Mouse (Mus musculus): ENCODE measurements around the gene Sema3a. TPM values are rescaled to one million over a fixed set of nuclear protein-coding genes. Genes with fewer than 3 reads are reported as not detected.

Sema3a gene
- polyA plus RNA-seq, 1 experiment from 2014 or later = 6.9 TPM

DNA sequence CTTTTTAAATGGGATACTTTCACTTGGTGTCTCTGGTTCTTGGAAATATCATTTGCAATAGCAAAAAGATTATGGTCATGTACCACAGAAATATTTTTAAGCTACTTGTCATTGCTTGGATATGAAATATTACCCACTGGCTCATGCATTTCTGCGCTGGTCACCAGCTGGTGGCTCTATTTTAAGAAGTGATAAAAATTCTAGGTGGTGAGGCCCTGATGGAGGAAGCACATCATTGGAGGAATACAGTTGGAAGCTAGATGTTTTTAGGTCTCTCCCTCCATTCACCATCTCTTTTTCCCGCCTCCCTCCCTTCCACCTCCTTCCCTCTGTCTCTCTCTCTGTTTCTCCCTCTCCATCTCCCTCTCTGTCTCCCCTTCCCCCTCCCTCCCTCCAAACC is 57.0 kb downstream of the Sema3a start:
- H3K27ac ChIP-seq = no peak overlapping the region
- H3K27me3 ChIP-seq (replicated peaks) = no peaks in the 10 kb centered on the region
- H3K36me3 ChIP-seq (replicated peaks) = no peaks in the 10 kb centered on the region
- 87% methylated on average over 2 of the region's 2 CpGs for WGBS
- no peaks in the 10 kb centered on the region for H3K9me3 ChIP-seq
- H3K4me2 ChIP-seq = no peak overlapping the region
- ATAC-seq (replicated peaks) = no peak
- H3K4me3 ChIP-seq = no peak overlapping the region
- H3K4me1 ChIP-seq = no peaks in the 10 kb centered on the region
- H3K9ac ChIP-seq = no peak overlapping the region

DNA sequence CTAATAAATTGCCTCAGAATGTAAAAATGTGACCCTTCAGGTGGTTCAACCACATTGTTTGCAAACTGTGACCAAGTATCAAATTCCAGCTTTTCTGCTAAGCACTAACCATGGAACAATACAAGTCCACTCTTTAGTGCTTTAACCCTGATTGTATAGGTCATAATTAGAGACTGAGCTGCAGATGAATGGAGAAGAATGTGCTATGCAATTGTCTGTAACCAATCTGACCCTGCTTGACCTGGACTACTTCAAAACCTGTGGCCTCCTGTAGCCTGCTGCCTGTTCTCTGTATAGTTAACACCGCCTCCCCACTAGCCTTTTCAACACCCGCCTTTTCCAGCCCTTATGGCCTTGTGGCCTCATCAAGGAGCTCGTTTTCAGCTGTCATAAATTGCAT is 72.7 kb downstream of the Sema3a start:
- no peaks in the 10 kb centered on the region for H3K36me3 ChIP-seq (replicated peaks)
- WGBS = 15% methylated on average over 3 of the region's 3 CpGs
- H3K4me1 ChIP-seq = no peaks in the 10 kb centered on the region
- no peak overlapping the region for H3K4me3 ChIP-seq
- H3K27me3 ChIP-seq (replicated peaks) = no peaks in the 10 kb centered on the region
- no peak overlapping the region for H3K9ac ChIP-seq
- no peak overlapping the region for H3K4me2 ChIP-seq
- ATAC-seq (replicated peaks) = no peak
- H3K27ac ChIP-seq = no peak overlapping the region
- H3K9me3 ChIP-seq = no peaks in the 10 kb centered on the region

DNA sequence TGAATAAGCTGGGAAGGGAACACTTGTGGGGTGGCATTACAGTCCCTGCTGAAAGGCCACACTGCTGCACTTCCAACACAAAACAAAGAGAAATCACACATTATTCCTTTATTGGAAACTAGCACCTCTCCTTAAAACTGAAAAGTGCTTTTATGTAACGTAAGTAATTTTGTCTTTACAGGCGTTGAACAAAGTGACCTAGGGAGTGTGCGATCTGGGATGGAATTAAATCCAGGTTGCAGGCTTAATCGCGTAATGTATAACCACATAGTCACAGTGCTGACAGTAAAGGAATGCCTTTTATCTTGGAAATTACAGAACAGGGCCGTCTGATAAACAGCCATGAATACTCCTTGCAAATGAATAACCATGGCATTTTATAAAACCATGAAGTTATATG is 74.5 kb downstream of the Sema3a start:
- Histone ChIP-seq H3K36me3 (replicated peaks) (no peaks in the 10 kb centered on the region), H3K4me2 (no peak overlapping the region), H3K9me3 (no peaks in the 10 kb centered on the region), H3K9ac (no peak overlapping the region), H3K4me1 (no peaks in the 10 kb centered on the region), H3K4me3 (no peak overlapping the region), H3K27ac (no peak overlapping the region), H3K27me3 (replicated peaks) (no peaks in the 10 kb centered on the region)
- ATAC-seq (replicated peaks) = no peak
- WGBS = 74% methylated on average over 6 of the region's 6 CpGs

DNA sequence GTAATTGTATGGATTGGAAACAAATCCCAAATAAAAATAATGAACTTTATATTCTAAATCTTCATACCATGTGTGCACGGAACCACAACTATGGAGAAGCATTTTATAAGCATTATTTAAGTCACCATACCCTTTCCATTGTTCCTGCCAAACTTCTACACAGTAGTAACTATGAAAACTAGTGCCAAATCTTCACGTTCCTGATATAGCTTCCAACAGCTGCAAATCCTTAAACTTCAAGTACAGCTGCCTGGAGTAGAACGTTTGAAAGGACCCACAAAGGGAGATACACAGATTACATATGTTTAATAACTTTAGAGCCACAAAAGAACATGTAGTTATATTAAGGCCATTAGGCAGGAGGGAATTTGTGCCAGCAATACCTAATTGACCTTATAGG is 130.1 kb downstream of the Sema3a start:
- H3K9ac ChIP-seq = no peak overlapping the region
- no peak overlapping the region for H3K4me3 ChIP-seq
- WGBS = 67% methylated on average over 3 of the region's 3 CpGs
- no peaks in the 10 kb centered on the region for H3K9me3 ChIP-seq
- H3K27me3 ChIP-seq (replicated peaks) = no peaks in the 10 kb centered on the region
- no peak for ATAC-seq (replicated peaks)
- H3K36me3 ChIP-seq (replicated peaks) = no peaks in the 10 kb centered on the region
- no peaks in the 10 kb centered on the region for H3K4me1 ChIP-seq
- no peak overlapping the region for H3K4me2 ChIP-seq
- H3K27ac ChIP-seq = no peak overlapping the region

DNA sequence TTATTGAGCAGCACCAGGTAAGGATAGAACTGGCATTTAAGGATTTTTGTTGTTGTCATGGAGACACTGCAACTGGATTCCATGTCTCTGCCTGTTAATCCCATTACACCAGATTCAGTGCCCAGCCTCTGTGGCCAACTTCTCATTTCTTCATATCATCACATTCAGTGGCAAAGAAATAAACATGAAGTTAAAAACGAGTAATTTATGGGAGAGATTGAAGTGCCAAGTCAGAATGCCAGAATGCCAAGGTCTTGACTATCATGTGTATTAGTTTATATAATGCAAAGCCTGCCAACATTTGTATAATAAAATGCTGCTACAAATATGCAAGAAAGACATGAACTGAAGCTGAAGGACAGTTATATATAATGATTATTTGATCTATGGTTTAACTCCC is 131.1 kb downstream of the Sema3a start:
- ATAC-seq (replicated peaks) = no peak
- no peak overlapping the region for H3K27ac ChIP-seq
- no peaks in the 10 kb centered on the region for H3K36me3 ChIP-seq (replicated peaks)
- H3K27me3 ChIP-seq (replicated peaks) = no peaks in the 10 kb centered on the region
- no peak overlapping the region for H3K4me3 ChIP-seq
- H3K4me2 ChIP-seq = no peak overlapping the region
- H3K4me1 ChIP-seq = no peaks in the 10 kb centered on the region
- H3K9me3 ChIP-seq = no peaks in the 10 kb centered on the region
- WGBS = 40% methylated on average over 1 of the region's 1 CpGs
- H3K9ac ChIP-seq = no peak overlapping the region

DNA sequence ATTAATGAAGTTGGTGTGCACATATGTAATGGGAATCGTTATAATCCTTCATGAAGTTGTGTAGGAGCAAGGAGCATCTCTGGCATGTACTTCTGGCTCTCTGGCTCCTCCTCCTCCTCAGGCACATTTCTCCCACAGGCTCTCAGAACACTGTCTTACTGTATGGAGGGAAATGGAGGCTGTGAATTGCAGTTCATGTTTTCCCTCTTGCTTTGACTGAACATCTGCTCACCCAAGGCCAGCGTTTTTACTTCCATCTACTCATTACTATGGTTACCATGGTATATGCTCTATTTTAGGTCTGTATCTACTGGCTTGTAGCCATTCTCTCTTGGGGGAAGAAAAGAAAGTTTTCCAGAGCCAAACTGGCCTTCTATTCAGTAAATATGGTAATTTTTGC is 137.9 kb downstream of the Sema3a start:
- Histone ChIP-seq H3K9me3 (no peaks in the 10 kb centered on the region), H3K4me2 (no peak overlapping the region), H3K9ac (no peak overlapping the region), H3K27ac (no peak overlapping the region), H3K27me3 (replicated peaks) (no peaks in the 10 kb centered on the region), H3K4me3 (no peak overlapping the region), H3K36me3 (replicated peaks) (no peaks in the 10 kb centered on the region), H3K4me1 (no peaks in the 10 kb centered on the region)
- 66% methylated on average over 2 of the region's 2 CpGs for WGBS
- peak; percentile 24; the same call in 1 of the 2 replicates for ATAC-seq (replicated peaks)

DNA sequence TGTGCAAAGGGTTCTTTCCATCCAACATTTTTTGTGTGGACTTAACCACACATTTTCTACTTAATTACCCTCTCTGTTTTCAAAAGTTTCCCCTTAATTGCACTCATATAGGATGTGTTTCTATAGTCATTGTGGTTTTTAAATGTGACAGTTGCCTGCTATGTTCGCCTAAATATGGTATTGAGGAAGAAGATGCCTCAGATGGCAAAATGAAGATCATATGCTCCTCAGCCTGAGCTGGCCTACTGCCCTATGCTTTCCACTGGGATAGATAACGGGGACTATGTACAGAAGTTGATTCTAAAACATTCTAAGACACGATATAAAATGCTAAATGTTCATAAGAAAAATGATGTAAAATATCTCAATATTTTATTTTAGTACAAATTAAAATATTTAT is 138.3 kb downstream of the Sema3a start:
- no peaks in the 10 kb centered on the region for H3K9me3 ChIP-seq
- H3K27me3 ChIP-seq (replicated peaks) = no peaks in the 10 kb centered on the region
- H3K4me2 ChIP-seq = no peak overlapping the region
- no peak overlapping the region for H3K4me3 ChIP-seq
- no peak overlapping the region for H3K9ac ChIP-seq
- no peak for ATAC-seq (replicated peaks)
- H3K27ac ChIP-seq = no peak overlapping the region
- H3K4me1 ChIP-seq = no peaks in the 10 kb centered on the region
- WGBS = 78% methylated on average over 3 of the region's 3 CpGs
- H3K36me3 ChIP-seq (replicated peaks) = no peaks in the 10 kb centered on the region

DNA sequence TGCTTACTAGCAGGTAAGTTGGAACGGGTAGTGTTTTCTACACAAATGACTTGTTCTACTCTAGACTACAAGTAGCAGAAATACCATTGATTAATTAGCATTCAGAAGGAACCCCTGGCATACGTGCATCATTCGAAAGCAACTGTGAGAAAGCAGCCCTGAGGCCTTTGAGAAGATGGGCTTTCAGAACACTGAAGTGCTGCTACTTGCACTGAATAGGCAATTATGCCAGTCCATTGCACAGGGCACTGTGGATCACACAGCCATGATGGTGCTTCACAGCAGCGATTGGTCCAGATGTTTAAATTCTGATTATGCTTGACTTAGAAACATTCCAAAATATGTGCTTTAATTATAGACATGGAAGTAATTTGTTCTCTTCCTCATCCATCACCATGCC is 187.5 kb downstream of the Sema3a start:
- Histone ChIP-seq H3K4me3 (no peak overlapping the region), H3K9me3 (no peaks in the 10 kb centered on the region), H3K9ac (no peak overlapping the region), H3K36me3 (replicated peaks) (no peaks in the 10 kb centered on the region), H3K27ac (no peak overlapping the region), H3K4me2 (no peak overlapping the region), H3K4me1 (peaks cover 3% of the 10 kb centered on the region), H3K27me3 (replicated peaks) (peaks cover 4% of the 10 kb centered on the region; the same call in 1 of the 2 replicates)
- ATAC-seq (replicated peaks) = peak; percentile 83
- 31% methylated on average over 4 of the region's 4 CpGs for WGBS

DNA sequence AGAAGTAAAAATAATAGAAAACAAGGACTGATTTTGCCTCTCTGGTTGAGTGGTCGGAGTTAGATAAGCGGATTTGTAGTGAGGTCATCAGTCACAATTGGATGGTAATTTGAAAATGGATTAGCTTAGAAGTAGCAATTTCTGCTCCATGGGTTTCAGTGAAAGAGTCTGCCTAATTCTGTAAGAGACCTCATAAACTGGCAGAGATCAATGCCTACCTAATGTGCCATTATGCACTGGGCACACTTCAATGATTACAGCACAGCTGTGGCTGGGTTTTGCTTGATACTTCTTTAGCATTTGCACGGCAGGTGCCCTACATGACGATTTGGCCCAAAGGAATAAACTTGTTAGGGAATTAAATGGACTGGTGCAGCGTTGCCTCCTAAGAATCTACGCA is 188.8 kb downstream of the Sema3a start:
- Histone ChIP-seq H3K4me1 (peaks cover 3% of the 10 kb centered on the region), H3K4me3 (no peak overlapping the region), H3K4me2 (no peak overlapping the region), H3K27ac (no peak overlapping the region), H3K36me3 (replicated peaks) (no peaks in the 10 kb centered on the region), H3K9ac (no peak overlapping the region), H3K9me3 (no peaks in the 10 kb centered on the region), H3K27me3 (replicated peaks) (peaks cover 4% of the 10 kb centered on the region; the same call in 1 of the 2 replicates)
- WGBS = 14% methylated on average over 6 of the region's 6 CpGs
- ATAC-seq (replicated peaks) = peak; percentile 74

DNA sequence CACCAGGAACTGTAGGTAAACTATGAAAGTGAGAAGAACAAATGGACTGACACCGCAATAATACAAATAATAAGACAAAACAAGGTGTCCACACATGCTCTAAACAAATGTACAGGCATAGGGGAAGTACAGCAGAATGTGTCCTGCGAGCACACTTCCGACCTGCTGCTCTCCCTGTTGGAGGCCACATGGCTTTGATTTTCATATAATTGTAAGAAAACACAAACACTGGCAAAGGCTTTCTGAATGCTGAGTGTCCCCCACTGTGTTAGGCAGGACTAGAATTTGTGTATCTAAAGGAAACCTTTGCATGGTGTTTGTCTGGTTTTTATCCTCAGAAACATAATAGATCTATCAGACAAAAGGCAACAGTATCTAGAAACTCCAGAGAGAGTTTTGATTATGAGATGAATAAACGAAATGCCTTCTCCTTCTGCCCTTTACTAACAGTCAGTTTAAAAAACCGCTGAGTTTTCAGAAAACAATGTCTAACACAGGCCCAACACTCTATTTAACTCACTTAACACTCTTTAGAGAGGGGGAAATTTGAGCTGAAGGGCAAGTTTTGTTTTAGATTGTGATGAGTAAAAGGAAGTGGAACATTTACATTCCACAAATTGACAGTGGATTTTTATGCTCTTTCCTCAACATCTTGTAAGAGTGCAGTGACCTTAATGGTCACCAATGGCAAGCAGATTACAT is 193.7 kb downstream of the Sema3a start:
- WGBS = 40% methylated on average over 5 of the region's 5 CpGs
- Histone ChIP-seq H3K4me3 (no peak overlapping the region), H3K27ac (no peak overlapping the region), H3K4me1 (peaks cover 3% of the 10 kb centered on the region), H3K9me3 (no peaks in the 10 kb centered on the region), H3K27me3 (replicated peaks) (peaks cover 7% of the 10 kb centered on the region; the same call in 1 of the 2 replicates), H3K4me2 (no peak overlapping the region), H3K36me3 (replicated peaks) (no peaks in the 10 kb centered on the region), H3K9ac (no peak overlapping the region)
- ATAC-seq (replicated peaks) = no peak

DNA sequence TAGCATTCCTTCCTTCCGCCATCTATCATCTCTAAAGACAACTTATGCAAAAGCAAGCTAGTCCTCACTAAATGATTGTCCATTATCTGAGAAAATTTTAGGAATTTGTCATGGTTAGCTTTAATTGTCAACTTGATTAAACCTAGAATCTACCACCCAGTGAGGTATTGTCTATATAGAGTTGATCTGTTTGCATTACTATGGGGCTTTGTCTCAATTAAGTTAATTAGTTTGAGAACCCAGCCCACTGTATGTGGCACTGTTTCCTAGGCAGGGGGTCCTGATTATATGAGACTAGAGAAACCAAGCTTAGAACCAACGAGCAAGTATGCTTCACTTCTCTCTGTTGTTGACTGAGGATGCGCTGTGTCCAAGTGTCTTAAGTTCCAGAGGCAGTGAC is 194.9 kb downstream of the Sema3a start:
- Histone ChIP-seq H3K27ac (no peak overlapping the region), H3K4me2 (no peak overlapping the region), H3K4me1 (no peaks in the 10 kb centered on the region), H3K36me3 (replicated peaks) (no peaks in the 10 kb centered on the region), H3K9ac (no peak overlapping the region), H3K27me3 (replicated peaks) (peaks cover 7% of the 10 kb centered on the region; the same call in 1 of the 2 replicates), H3K4me3 (no peak overlapping the region), H3K9me3 (no peaks in the 10 kb centered on the region)
- ATAC-seq (replicated peaks) = no peak
- WGBS = 57% methylated on average over 3 of the region's 3 CpGs

DNA sequence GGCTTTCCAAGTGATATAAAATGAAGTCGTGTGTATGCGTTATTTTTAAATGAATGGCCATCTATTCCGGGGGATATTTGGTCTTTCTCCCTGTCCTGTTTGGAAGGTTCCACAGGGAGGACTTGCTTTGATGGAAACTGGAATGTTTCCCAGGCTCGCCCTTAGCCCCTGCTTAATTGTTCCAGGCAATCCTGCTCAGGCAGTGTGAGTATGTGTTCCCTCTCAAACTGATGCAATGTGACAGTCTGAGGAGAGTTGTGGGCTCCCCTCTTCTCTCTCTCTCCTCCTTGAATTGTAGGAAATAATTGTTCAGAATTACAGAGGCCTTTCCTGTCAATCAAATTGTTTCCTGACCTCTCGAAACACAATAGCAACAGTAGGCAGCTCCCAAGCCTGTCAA is 202.1 kb downstream of the Sema3a start:
- Histone ChIP-seq H3K27me3 (replicated peaks) (no peaks in the 10 kb centered on the region), H3K4me3 (no peak overlapping the region), H3K27ac (no peak overlapping the region), H3K4me1 (no peaks in the 10 kb centered on the region), H3K9ac (no peak overlapping the region), H3K36me3 (replicated peaks) (no peaks in the 10 kb centered on the region), H3K9me3 (no peaks in the 10 kb centered on the region), H3K4me2 (no peak overlapping the region)
- 38% methylated on average over 5 of the region's 5 CpGs for WGBS
- no peak for ATAC-seq (replicated peaks)

DNA sequence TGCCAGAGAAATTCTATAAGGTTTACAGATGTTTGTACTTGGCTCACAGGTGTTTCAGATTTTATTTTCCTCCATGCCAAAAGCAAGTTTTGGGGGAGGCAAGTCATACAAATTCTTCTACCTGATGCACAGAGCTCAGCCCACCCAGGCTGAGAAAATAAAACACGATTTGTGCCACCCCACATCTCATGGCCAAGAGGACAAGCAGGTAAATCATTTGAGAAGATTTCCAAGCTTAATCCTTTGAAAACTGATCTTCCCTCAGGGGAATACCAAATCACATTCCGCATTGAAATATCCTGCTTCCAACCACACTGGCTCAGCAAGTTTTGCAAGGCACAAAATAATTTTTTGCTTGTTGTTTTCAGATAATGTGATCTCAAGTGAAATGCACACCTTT is 206.2 kb downstream of the Sema3a start:
- Histone ChIP-seq H3K9ac (no peak overlapping the region), H3K27me3 (replicated peaks) (no peaks in the 10 kb centered on the region), H3K27ac (no peak overlapping the region), H3K4me1 (no peaks in the 10 kb centered on the region), H3K4me3 (no peak overlapping the region), H3K36me3 (replicated peaks) (no peaks in the 10 kb centered on the region), H3K4me2 (no peak overlapping the region), H3K9me3 (no peaks in the 10 kb centered on the region)
- ATAC-seq (replicated peaks) = no peak
- 61% methylated on average over 2 of the region's 2 CpGs for WGBS
